Mouse (Mus musculus) stomach, postnatal 0 days (tissue): ENCODE data around the gene Lhfpl3. TPM values are rescaled to one million over a fixed set of nuclear protein-coding genes. Genes with fewer than 3 reads are reported as not detected.
A peak's percentile ranks its signal among the peaks of the same experiment; 100 is the strongest.
"Not testable (repeated sequence)": the region's sequence is repeated elsewhere in the genome, so short reads cannot be mapped to it uniquely, and the experiment has no call there.

ENCODE experiments used
- ATAC-seq: fragments of 200-750 bp; cut with Nextera tagmentation; 2 replicates; pipeline ENCODE4 v1.8.0; 2017; ENCODE audit not compliant: low FRiP score, low TSS enrichment
- DNase-seq: peaks from one replicate; pipeline ENCODE4 v3.0.0-alpha.2; 2016; ENCODE audit warnings: low spot score
- H3K27ac ChIP-seq: fragments of 300-500 bp; sonication (generic); replicated peaks from 2 replicates; pipeline ENCODE4 v1.5.1; 2014; ENCODE audit warnings: mild to moderate bottlenecking, control low read depth
- H3K27me3 ChIP-seq: fragments of 300-500 bp; sonication (generic); 2 replicates; pipeline ENCODE4 v1.6.1; 2014; ENCODE audit warnings: low read length; ENCODE audit not compliant: control insufficient read depth, insufficient read depth
- H3K36me3 ChIP-seq: fragments of 300-500 bp; sonication (generic); 2 replicates; pipeline ENCODE4 v1.6.1; 2014; ENCODE audit warnings: low read length, mixed read lengths; ENCODE audit not compliant: control insufficient read depth, insufficient read depth
- H3K4me1 ChIP-seq: fragments of 300-500 bp; sonication (generic); replicated peaks from 2 replicates; pipeline ENCODE4 v1.6.1; 2014; ENCODE audit warnings: antibody characterized with exemption; ENCODE audit not compliant: control insufficient read depth, insufficient read depth
- H3K4me2 ChIP-seq: fragments of 300-500 bp; sonication (generic); replicated peaks from 2 replicates; pipeline ENCODE4 v1.6.1; 2014; ENCODE audit warnings: low read depth, mild to moderate bottlenecking, control low read depth, moderate library complexity
- H3K4me3 ChIP-seq: fragments of 300-500 bp; sonication (generic); 2 replicates; pipeline ENCODE4 v1.5.1; 2014; ENCODE audit warnings: low read depth, low read length, control low read depth
- H3K9ac ChIP-seq: fragments of 300-500 bp; sonication (generic); 2 replicates; pipeline ENCODE4 v1.6.1; 2014; ENCODE audit warnings: mild to moderate bottlenecking, low read length, control low read depth, mixed read lengths
- H3K9me3 ChIP-seq: fragments of 300-500 bp; sonication (generic); 2 replicates; pipeline ENCODE4 v1.6.1; 2016; ENCODE audit warnings: low read length; ENCODE audit not compliant: control insufficient read depth
- CTCF ChIP-seq: IDR thresholded peaks from 2 replicates; pipeline ENCODE4 v1.5.1; 2016; ENCODE audit warnings: antibody characterized with exemption, low read depth, mild to moderate bottlenecking, moderate library complexity
- EP300 ChIP-seq: optimal IDR thresholded peaks from 2 replicates; pipeline ENCODE3; 2016; ENCODE audit warnings: antibody characterized with exemption
- WGBS: fragments of 180-500 bp; shearing (Covaris S2); extraction: QIAGEN DNeasy Blood & Tissue Kit; methylation state at CpG from one replicate; pipeline ENCODE4 v1.1.7; 2014; 5-methylcytosine and 5-hydroxymethylcytosine counted together
- polyA plus RNA-seq: library from polyadenylated mRNA; unstranded; fragments of >200 nt; fragmentation: Nextera tagmentation; extraction: Ambion mirVana; gene quantifications from 2 replicates; pipeline ENCODE4 v1.2.1, GENCODE M21; 2015

The Lhfpl3 gene
- 0.23 and 0.25 TPM in 2 replicates for polyA plus RNA-seq

DNA sequence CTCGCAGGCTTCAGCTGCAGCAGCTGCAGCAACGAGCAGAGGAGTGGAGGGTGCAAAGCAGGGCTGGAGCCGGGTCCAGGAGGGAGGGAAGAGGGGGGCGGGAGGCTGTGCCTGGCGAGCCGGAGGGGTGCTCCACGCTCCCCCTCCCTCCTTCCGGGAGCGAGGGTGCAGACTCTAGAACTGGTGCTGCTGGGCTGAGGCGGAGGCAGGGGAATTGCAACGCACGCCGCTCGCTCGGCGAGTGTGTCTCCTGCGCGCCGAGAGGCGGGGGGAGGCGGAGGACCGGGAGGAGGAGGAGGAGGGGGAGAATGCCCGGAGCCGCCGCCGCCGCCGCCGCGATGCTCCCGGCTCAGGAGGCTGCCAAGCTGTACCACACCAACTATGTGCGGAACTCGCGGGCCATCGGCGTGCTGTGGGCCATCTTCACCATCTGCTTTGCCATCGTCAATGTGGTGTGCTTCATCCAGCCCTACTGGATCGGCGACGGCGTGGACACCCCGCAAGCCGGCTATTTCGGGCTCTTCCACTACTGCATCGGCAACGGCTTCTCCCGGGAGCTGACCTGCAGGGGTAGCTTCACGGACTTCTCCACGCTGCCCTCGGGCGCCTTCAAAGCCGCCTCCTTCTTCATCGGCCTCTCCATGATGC is at the start of gene Lhfpl3:
TSS of gene Lhfpl3 (plus strand) at position 175 of the 648 bp plus-strand sequence.
- no peaks in the 10 kb centered on the region; the same call in 1 of the 2 replicates for H3K4me1 ChIP-seq
- WGBS: under 1% methylated on average over 42 of the region's 53 CpGs
- H3K9me3 ChIP-seq: no peaks in the 10 kb centered on the region
- ATAC-seq (no peak), DNase-seq (peak; percentile 17)
- H3K27me3 ChIP-seq: peaks cover 6% of the 10 kb centered on the region; the same call in 1 of the 2 replicates
- no peak within 1 kb of the TSS for H3K27ac ChIP-seq
- H3K4me2 ChIP-seq: peak within 1 kb of the TSS; percentile 66
- H3K9ac ChIP-seq: no peak within 1 kb of the TSS
- no peak for TF ChIP-seq CTCF
- no peak for TF ChIP-seq EP300
- H3K4me3 ChIP-seq: peak within 1 kb of the TSS; percentile 45
- H3K36me3 ChIP-seq: no peaks in the 10 kb centered on the region

GRCm38 (mm10) chr5:22706271-22706670 is 39.6 kb upstream of the Lhfpl3 start:
- not testable (repeated sequence) for H3K4me2 ChIP-seq, H3K27ac ChIP-seq, H3K9me3 ChIP-seq, H3K36me3 ChIP-seq, H3K4me3 ChIP-seq, H3K4me1 ChIP-seq, ATAC-seq, DNase-seq, H3K27me3 ChIP-seq, H3K9ac ChIP-seq
- 83% methylated on average over 4 of the region's 4 CpGs for WGBS

DNA sequence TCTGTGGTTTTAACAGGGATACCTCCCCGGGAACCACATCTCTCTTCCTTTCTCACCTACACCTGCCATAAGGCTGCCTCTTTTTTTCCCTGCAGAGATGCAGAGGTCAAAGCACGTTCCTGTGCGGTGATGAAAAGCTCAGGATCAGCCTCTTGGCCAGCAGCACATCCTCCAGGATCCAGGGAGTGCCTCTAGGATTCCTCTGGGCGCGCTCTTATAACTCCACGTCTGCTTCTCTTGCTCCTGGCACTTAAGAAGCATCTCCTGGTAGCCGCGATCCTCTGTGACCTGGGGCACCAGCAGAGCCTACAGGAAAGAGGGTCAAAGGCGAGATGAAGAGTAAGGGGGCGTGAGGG is 352 bp upstream of the Lhfpl3 start:
- Histone ChIP-seq H3K9me3 (no peaks in the 10 kb centered on the region), H3K36me3 (no peaks in the 10 kb centered on the region), H3K27ac (no peak overlapping the region), H3K4me1 (no peaks in the 10 kb centered on the region; the same call in 1 of the 2 replicates), H3K27me3 (peaks cover 6% of the 10 kb centered on the region; the same call in 1 of the 2 replicates), H3K9ac (no peak overlapping the region), H3K4me3 (peak overlapping the region; percentile 45), H3K4me2 (peak overlapping the region; percentile 66)
- TF ChIP-seq EP300 (no peak), CTCF (no peak)
- 2% methylated on average over 10 of the region's 10 CpGs for WGBS
- DNase-seq: no peak
- ATAC-seq: no peak

DNA sequence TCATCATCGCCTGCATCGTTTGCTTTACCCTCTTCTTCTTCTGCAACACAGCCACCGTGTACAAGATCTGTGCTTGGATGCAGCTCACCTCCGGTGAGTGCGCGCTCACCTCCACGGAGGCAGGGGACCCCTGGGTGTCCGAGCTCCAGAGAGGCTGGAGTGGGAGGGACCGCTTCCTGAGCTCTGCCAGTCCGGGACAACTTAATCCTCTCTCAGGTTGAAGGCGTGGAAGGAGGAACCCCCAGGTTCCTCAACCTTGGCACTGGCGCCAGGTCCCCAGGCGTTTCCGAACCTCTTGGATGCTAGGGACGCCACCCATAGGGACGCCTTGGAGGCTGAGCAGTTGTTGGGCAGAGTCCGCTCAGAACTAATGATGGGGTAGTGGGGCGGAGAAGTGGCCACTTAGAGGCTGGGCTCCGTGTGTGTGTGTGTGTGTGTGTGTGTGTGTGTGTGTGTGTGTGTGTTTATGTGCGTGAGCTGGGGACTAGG is 718 bp downstream of the Lhfpl3 start:
- ATAC-seq: 0 out of 2 replicates have a peak, but pooled peaks have one; percentile 15
- no peak overlapping the region for H3K9ac ChIP-seq

DNA sequence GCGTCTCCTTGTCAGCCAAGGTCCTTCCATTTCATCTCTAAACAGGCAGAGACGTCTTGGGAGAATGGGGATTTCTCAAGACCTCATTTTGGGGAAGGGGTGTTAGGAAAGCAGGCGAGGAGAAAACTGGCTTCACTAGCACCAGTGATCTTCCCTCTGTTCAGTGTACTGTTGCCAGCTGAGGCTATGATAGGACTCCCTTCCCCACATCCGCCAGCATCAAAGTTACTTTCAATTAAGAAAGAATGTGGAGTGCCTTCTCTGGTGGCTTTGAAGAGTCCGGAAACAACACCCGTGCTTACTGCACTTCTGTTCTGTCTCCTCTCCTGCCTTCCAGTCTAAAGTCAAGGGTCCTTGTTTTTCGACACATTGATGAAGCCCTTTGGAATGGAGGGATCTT is 1.4 kb downstream of the Lhfpl3 start:
- ATAC-seq: no peak
- H3K4me3 ChIP-seq: no peak overlapping the region
- no peak overlapping the region for H3K9ac ChIP-seq

More for the DNA sequence above, 718 bp downstream of the Lhfpl3 start:
- Histone ChIP-seq H3K9me3 (no peaks in the 10 kb centered on the region), H3K27ac (no peak overlapping the region), H3K27me3 (peaks cover 6% of the 10 kb centered on the region; the same call in 1 of the 2 replicates), H3K4me2 (peak overlapping the region; percentile 66), H3K4me1 (no peaks in the 10 kb centered on the region; the same call in 1 of the 2 replicates), H3K36me3 (no peaks in the 10 kb centered on the region), H3K4me3 (peak overlapping the region; percentile 45)
- TF ChIP-seq CTCF: no peak
- no peak for TF ChIP-seq EP300
- WGBS: under 1% methylated on average over 20 of the region's 20 CpGs
- DNase-seq: no peak

DNA sequence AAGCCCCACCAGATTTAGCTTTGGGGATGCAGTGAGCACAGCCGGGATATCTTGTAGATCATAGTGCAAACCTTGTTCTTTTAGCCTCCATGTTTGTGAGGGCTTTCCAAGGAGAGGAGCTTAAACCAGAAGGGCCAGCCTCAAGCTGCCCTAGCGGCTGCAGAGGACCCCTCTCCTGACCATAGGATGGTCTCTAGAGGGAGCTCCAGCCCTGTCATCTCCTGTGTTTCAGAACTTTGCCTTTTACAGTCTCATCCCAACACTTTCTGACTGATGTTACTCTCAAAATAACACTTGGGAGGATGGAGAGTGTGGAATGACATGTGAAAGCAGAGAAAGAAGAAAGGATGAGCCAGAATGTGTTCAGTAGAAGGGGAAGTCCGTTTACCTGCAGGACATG is 11.4 kb downstream of the Lhfpl3 start:
- Histone ChIP-seq H3K4me2 (no peak overlapping the region), H3K36me3 (no peaks in the 10 kb centered on the region), H3K4me3 (no peak overlapping the region), H3K9ac (no peak overlapping the region), H3K27ac (no peak overlapping the region), H3K27me3 (no peaks in the 10 kb centered on the region), H3K9me3 (no peaks in the 10 kb centered on the region), H3K4me1 (no peaks in the 10 kb centered on the region)
- no peak for ATAC-seq
- DNase-seq: no peak
- 29% methylated on average over 3 of the region's 3 CpGs for WGBS
- TF ChIP-seq CTCF: peak; percentile 60
- no peak for TF ChIP-seq EP300

More for the DNA sequence above, 1.4 kb downstream of the Lhfpl3 start:
- WGBS: 5% methylated on average over 7 of the region's 7 CpGs
- no peaks in the 10 kb centered on the region; the same call in 1 of the 2 replicates for H3K4me1 ChIP-seq
- peaks cover 6% of the 10 kb centered on the region; the same call in 1 of the 2 replicates for H3K27me3 ChIP-seq
- no peaks in the 10 kb centered on the region for H3K36me3 ChIP-seq
- no peak for DNase-seq
- TF ChIP-seq EP300 (no peak), CTCF (no peak)
- H3K27ac ChIP-seq: no peak overlapping the region
- H3K9me3 ChIP-seq: no peaks in the 10 kb centered on the region
- H3K4me2 ChIP-seq: no peak overlapping the region
